Mouse (Mus musculus): Measurements from ENCODE around the gene Ilf3. TPM values are rescaled to one million over a fixed set of nuclear protein-coding genes. Genes with fewer than 3 reads are reported as not detected.
A peak's percentile ranks its signal among the peaks of the same experiment; 100 is the strongest.

Ilf3 gene
- polyA plus RNA-seq, 1 experiment from 2014 or later: 85.3 TPM

- 86% methylated on average over 2 of the region's 2 CpGs for WGBS (ENCODE audit: insufficient replicate concordance)
- no peak overlapping the region for H3K27ac ChIP-seq
- no peaks in the 10 kb centered on the region for H3K27me3 ChIP-seq (replicated peaks)
- no peak overlapping the region for H3K4me2 ChIP-seq
- peaks cover 34% of the 10 kb centered on the region for H3K36me3 ChIP-seq
- no peak overlapping the region for H3K9ac ChIP-seq
- H3K4me1 ChIP-seq: peaks cover 66% of the 10 kb centered on the region
- no peak overlapping the region for H3K4me3 ChIP-seq
- no peaks in the 10 kb centered on the region for H3K9me3 ChIP-seq (replicated peaks)
- no peak for ATAC-seq
Observed at GRCm38 (mm10) chr9:21447778-21448177, 80.1 kb downstream of the Ilf3 start.

- WGBS (ENCODE audit: insufficient replicate concordance): 59% methylated on average over 2 of the region's 2 CpGs
- H3K9me3 ChIP-seq (replicated peaks): no peaks in the 10 kb centered on the region
- no peak overlapping the region for H3K4me3 ChIP-seq
- no peak overlapping the region for H3K4me2 ChIP-seq
- H3K9ac ChIP-seq: no peak overlapping the region
- H3K36me3 ChIP-seq: peaks cover 32% of the 10 kb centered on the region
- no peak overlapping the region for H3K27ac ChIP-seq
- H3K27me3 ChIP-seq (replicated peaks): no peaks in the 10 kb centered on the region
- peaks cover 75% of the 10 kb centered on the region for H3K4me1 ChIP-seq
- no peak for ATAC-seq
Observed at GRCm38 (mm10) chr9:21449710-21450109, 82.0 kb downstream of the Ilf3 start.

GRCm38 (mm10) chr9:21450270-21450669 is 82.6 kb downstream of the Ilf3 start:
- no peak overlapping the region for H3K4me2 ChIP-seq
- H3K4me3 ChIP-seq: no peak overlapping the region
- H3K27ac ChIP-seq: peak overlapping the region; percentile 47; the same call in 1 of the 2 replicates
- H3K36me3 ChIP-seq: peaks cover 26% of the 10 kb centered on the region
- 38% methylated on average over 3 of the region's 3 CpGs for WGBS (ENCODE audit: insufficient replicate concordance)
- no peaks in the 10 kb centered on the region for H3K9me3 ChIP-seq (replicated peaks)
- no peak overlapping the region for H3K9ac ChIP-seq
- H3K4me1 ChIP-seq: peaks cover 80% of the 10 kb centered on the region
- H3K27me3 ChIP-seq (replicated peaks): no peaks in the 10 kb centered on the region
- no peak for ATAC-seq

- peaks cover 23% of the 10 kb centered on the region for H3K36me3 ChIP-seq
- WGBS (ENCODE audit: insufficient replicate concordance): 78% methylated on average over 8 of the region's 8 CpGs
- peak overlapping the region; percentile 65 for H3K27ac ChIP-seq
- H3K9me3 ChIP-seq (replicated peaks): no peaks in the 10 kb centered on the region
- no peaks in the 10 kb centered on the region for H3K27me3 ChIP-seq (replicated peaks)
- 0 out of 2 replicates have a peak overlapping the region, but pooled peaks have one; percentile 50 for H3K9ac ChIP-seq
- no peak overlapping the region for H3K4me3 ChIP-seq
- peak overlapping the region; percentile 41 for H3K4me2 ChIP-seq
- peaks cover 86% of the 10 kb centered on the region for H3K4me1 ChIP-seq
- ATAC-seq: no peak
Observed at GRCm38 (mm10) chr9:21451391-21451790, 83.7 kb downstream of the Ilf3 start.

- Histone ChIP-seq H3K9me3 (replicated peaks) (no peaks in the 10 kb centered on the region), H3K4me1 (peaks cover 87% of the 10 kb centered on the region), H3K27me3 (replicated peaks) (no peaks in the 10 kb centered on the region), H3K27ac (peak overlapping the region; percentile 65), H3K9ac (0 out of 2 replicates have a peak overlapping the region, but pooled peaks have one; percentile 50), H3K4me3 (no peak overlapping the region), H3K36me3 (peaks cover 23% of the 10 kb centered on the region), H3K4me2 (peak overlapping the region; percentile 41)
- peak; percentile 83 for ATAC-seq
- 8% methylated on average over 8 of the region's 8 CpGs for WGBS (ENCODE audit: insufficient replicate concordance)
Observed at GRCm38 (mm10) chr9:21451870-21452269, 84.2 kb downstream of the Ilf3 start.

- Histone ChIP-seq H3K4me2 (no peak overlapping the region), H3K9ac (no peak overlapping the region), H3K36me3 (peaks cover 20% of the 10 kb centered on the region), H3K4me3 (no peak overlapping the region), H3K4me1 (peaks cover 78% of the 10 kb centered on the region), H3K27ac (peak overlapping the region; percentile 65; the same call in 1 of the 2 replicates), H3K9me3 (replicated peaks) (no peaks in the 10 kb centered on the region), H3K27me3 (replicated peaks) (no peaks in the 10 kb centered on the region)
- 47% methylated on average over 7 of the region's 7 CpGs for WGBS (ENCODE audit: insufficient replicate concordance)
- ATAC-seq: no peak
Observed at GRCm38 (mm10) chr9:21453003-21453402, 85.3 kb downstream of the Ilf3 start.

GRCm38 (mm10) chr9:21453459-21453858 is 85.8 kb downstream of the Ilf3 start:
- H3K4me1 ChIP-seq: peaks cover 74% of the 10 kb centered on the region
- ATAC-seq: no peak

GRCm38 (mm10) chr9:21454556-21454955 is 86.9 kb downstream of the Ilf3 start:
- no peak overlapping the region for H3K9ac ChIP-seq
- H3K27ac ChIP-seq: no peak overlapping the region
- peaks cover 63% of the 10 kb centered on the region for H3K4me1 ChIP-seq
- H3K27me3 ChIP-seq (replicated peaks): no peaks in the 10 kb centered on the region
- H3K9me3 ChIP-seq (replicated peaks): no peaks in the 10 kb centered on the region
- no peak overlapping the region for H3K4me3 ChIP-seq
- peaks cover 25% of the 10 kb centered on the region for H3K36me3 ChIP-seq
- no peak for ATAC-seq
- WGBS (ENCODE audit: insufficient replicate concordance): 65% methylated on average over 4 of the region's 4 CpGs
- no peak overlapping the region for H3K4me2 ChIP-seq

More at GRCm38 (mm10) chr9:21453459-21453858, 85.8 kb downstream of the Ilf3 start:
- no peak overlapping the region for H3K9ac ChIP-seq
- peaks cover 24% of the 10 kb centered on the region for H3K36me3 ChIP-seq
- H3K4me2 ChIP-seq: no peak overlapping the region
- WGBS (ENCODE audit: insufficient replicate concordance): 49% methylated on average over 2 of the region's 2 CpGs
- H3K27ac ChIP-seq: peak overlapping the region; percentile 53; the same call in 1 of the 2 replicates
- H3K9me3 ChIP-seq (replicated peaks): no peaks in the 10 kb centered on the region
- no peak overlapping the region for H3K4me3 ChIP-seq
- no peaks in the 10 kb centered on the region for H3K27me3 ChIP-seq (replicated peaks)

Other genes with a start within 250 kb of the Ilf3 start
- gene Tyk2, start 236.6 kb upstream of the Ilf3 start, polyA plus RNA-seq (2016; fragmentation: Nextera tagmentation; extraction: Ambion mirVana): 8.5 and 10.4 TPM in 2 replicates
- gene Cdc37, start 217.9 kb upstream of the Ilf3 start, polyA plus RNA-seq (2016; fragmentation: Nextera tagmentation; extraction: Ambion mirVana): 221 and 228 TPM in 2 replicates
- gene Pde4a, start 202.2 kb upstream of the Ilf3 start, polyA plus RNA-seq (2016; fragmentation: Nextera tagmentation; extraction: Ambion mirVana): 2.6 and 2.9 TPM in 2 replicates
- 39.8 and 41.6 TPM in 2 replicates for gene Keap1, start 128.5 kb upstream of the Ilf3 start, polyA plus RNA-seq (2016; fragmentation: Nextera tagmentation; extraction: Ambion mirVana)
- 0.10 and 0.12 TPM in 2 replicates for gene S1pr5, start 119.4 kb upstream of the Ilf3 start, polyA plus RNA-seq (2016; fragmentation: Nextera tagmentation; extraction: Ambion mirVana)
- gene Atg4d, start 102.6 kb upstream of the Ilf3 start, polyA plus RNA-seq (2016; fragmentation: Nextera tagmentation; extraction: Ambion mirVana): 85.7 and 85.9 TPM in 2 replicates
- gene Kri1, start 79.9 kb upstream of the Ilf3 start, polyA plus RNA-seq (2016; fragmentation: Nextera tagmentation; extraction: Ambion mirVana): 14.5 and 15.5 TPM in 2 replicates
- 87.4 and 88.6 TPM in 2 replicates for gene Cdkn2d, start 76.5 kb upstream of the Ilf3 start, polyA plus RNA-seq (2016; fragmentation: Nextera tagmentation; extraction: Ambion mirVana)
- gene Ap1m2, start 55.5 kb upstream of the Ilf3 start, polyA plus RNA-seq (2016; fragmentation: Nextera tagmentation; extraction: Ambion mirVana): 0.10 and 0.25 TPM in 2 replicates
- gene Slc44a2, start 47.2 kb upstream of the Ilf3 start, polyA plus RNA-seq (2016; fragmentation: Nextera tagmentation; extraction: Ambion mirVana): 29.2 and 32.5 TPM in 2 replicates
- 31.2 and 32.7 TPM in 2 replicates for gene Qtrt1, start 44.0 kb downstream of the Ilf3 start, polyA plus RNA-seq (2016; fragmentation: Nextera tagmentation; extraction: Ambion mirVana)
- gene Dnm2, start 57.0 kb downstream of the Ilf3 start, polyA plus RNA-seq (2016; fragmentation: Nextera tagmentation; extraction: Ambion mirVana): 72.2 and 75.5 TPM in 2 replicates
- 42.8 and 44.0 TPM in 2 replicates for gene Tmed1, start 142.4 kb downstream of the Ilf3 start, polyA plus RNA-seq (2016; fragmentation: Nextera tagmentation; extraction: Ambion mirVana)
- gene AB124611, start 158.3 kb downstream of the Ilf3 start, polyA plus RNA-seq (2016; fragmentation: Nextera tagmentation; extraction: Ambion mirVana): 2.6 and 3.1 TPM in 2 replicates
- 39.0 and 41.0 TPM in 2 replicates for gene Carm1, start 179.0 kb downstream of the Ilf3 start, polyA plus RNA-seq (2016; fragmentation: Nextera tagmentation; extraction: Ambion mirVana)
- 31.6 and 32.8 TPM in 2 replicates for gene Timm29, start 224.9 kb downstream of the Ilf3 start, polyA plus RNA-seq (2016; fragmentation: Nextera tagmentation; extraction: Ambion mirVana)
- 10.0 and 10.5 TPM in 2 replicates for gene Yipf2, start 225.0 kb downstream of the Ilf3 start, polyA plus RNA-seq (2016; fragmentation: Nextera tagmentation; extraction: Ambion mirVana)
- gene Smarca4, start 248.3 kb downstream of the Ilf3 start, polyA plus RNA-seq (2016; fragmentation: Nextera tagmentation; extraction: Ambion mirVana): 47.0 and 47.2 TPM in 2 replicates